Mouse (Mus musculus) heart, postnatal 0 days (tissue): ENCODE measurements at regions not wholly inside any gene's neighbourhood (a gene's known extent, or its start where the extent isn't known, plus 50 kb on each side); places are given as distances from the start of the nearest gene placed in this dataset.

Experiments used
- ATAC-seq: fragments of 200-750 bp; cut with Nextera tagmentation; 2 replicates; pipeline ENCODE4 v1.8.0; 2017; ENCODE audit warnings: low read depth, moderate number of reproducible peaks, moderate library complexity; ENCODE audit not compliant: insufficient read depth
- DNase-seq: peaks from one replicate; pipeline ENCODE4 v3.0.0-alpha.2; 2016; ENCODE audit warnings: low spot score
- H3K27ac ChIP-seq: fragments of 300-500 bp; sonication (generic); 2 replicates; pipeline ENCODE4 v1.5.1; 2014; ENCODE audit warnings: low read depth, mild to moderate bottlenecking
- H3K27me3 ChIP-seq: fragments of 300-500 bp; sonication (generic); 2 replicates; pipeline ENCODE4 v1.6.1; 2014; ENCODE audit warnings: low read length, mixed read lengths; ENCODE audit not compliant: control insufficient read depth, insufficient read depth
- H3K36me3 ChIP-seq: fragments of 300-500 bp; sonication (generic); replicated peaks from 2 replicates; pipeline ENCODE4 v1.6.1; 2014; ENCODE audit warnings: low read length, mixed read lengths; ENCODE audit not compliant: control insufficient read depth, insufficient read depth
- H3K4me1 ChIP-seq: fragments of 300-500 bp; sonication (generic); 2 replicates; pipeline ENCODE4 v1.6.1; 2014; ENCODE audit warnings: antibody characterized with exemption; ENCODE audit not compliant: control insufficient read depth, insufficient read depth
- H3K4me2 ChIP-seq: fragments of 300-500 bp; sonication (generic); 2 replicates; pipeline ENCODE4 v1.6.1; 2014; ENCODE audit warnings: low read depth, mild to moderate bottlenecking, low read length, moderate library complexity
- H3K4me3 ChIP-seq: fragments of 300-500 bp; sonication (generic); 2 replicates; pipeline ENCODE4 v1.5.1; 2014; ENCODE audit warnings: low read depth, low read length
- H3K9ac ChIP-seq: fragments of 300-500 bp; sonication (generic); replicated peaks from 2 replicates; pipeline ENCODE4 v1.6.1; 2014; ENCODE audit warnings: low read depth, low read length, mixed read lengths
- H3K9me3 ChIP-seq: fragments of 300-500 bp; sonication (generic); replicated peaks from 2 replicates; pipeline ENCODE4 v1.6.1; 2016; ENCODE audit warnings: low read length; ENCODE audit not compliant: control insufficient read depth
- CTCF ChIP-seq: IDR thresholded peaks from 2 replicates; pipeline ENCODE4 v1.5.1; 2016; ENCODE audit warnings: antibody characterized with exemption, control low read depth, low read depth
- EP300 ChIP-seq: IDR thresholded peaks from 2 replicates; pipeline ENCODE4 v1.6.1; 2016; ENCODE audit warnings: antibody characterized with exemption, low read depth
- WGBS: fragments of 180-500 bp; shearing (Covaris S2); extraction: QIAGEN DNeasy Blood & Tissue Kit; methylation state at CpG from one replicate; pipeline ENCODE4 v1.1.7; 2014; 5-methylcytosine and 5-hydroxymethylcytosine counted together

- Histone ChIP-seq H3K9me3 (no peaks in the 10 kb centered on the region), H3K36me3 (no peaks in the 10 kb centered on the region), H3K4me2 (no peak overlapping the region), H3K27me3 (no peaks in the 10 kb centered on the region), H3K27ac (no peak overlapping the region), H3K4me1 (no peaks in the 10 kb centered on the region), H3K4me3 (no peak overlapping the region), H3K9ac (no peak overlapping the region)
- 73% methylated on average over 1 of the region's 1 CpGs for whole genome bisulfite sequencing
- no peak for ATAC-seq
- TF ChIP-seq EP300 (no peak), CTCF (no peak)
- no peak for DNase-seq
Observed at GRCm38 (mm10) chr12:12490173-12490572, 228.2 kb downstream of the Fam49a start.

- Histone ChIP-seq H3K9me3 (no peaks in the 10 kb centered on the region), H3K9ac (no peak overlapping the region), H3K27ac (no peak overlapping the region), H3K36me3 (no peaks in the 10 kb centered on the region), H3K4me2 (no peak overlapping the region), H3K4me1 (no peaks in the 10 kb centered on the region), H3K4me3 (no peak overlapping the region), H3K27me3 (no peaks in the 10 kb centered on the region)
- no peak for TF ChIP-seq CTCF
- no peak for TF ChIP-seq EP300
- 90% methylated on average over 1 of the region's 1 CpGs for WGBS
- ATAC-seq (no peak), DNase-seq (no peak)
Observed at GRCm38 (mm10) chr12:12488090-12488489, 226.2 kb downstream of the Fam49a start.

GRCm38 (mm10) chr12:12486656-12487356 is 224.9 kb downstream of the Fam49a start:
- ATAC-seq, result no peak
- Histone ChIP-seq H3K4me3 (no peak overlapping the region), H3K9ac (no peak overlapping the region), H3K27me3 (no peaks in the 10 kb centered on the region), H3K4me1 (no peaks in the 10 kb centered on the region), H3K9me3 (no peaks in the 10 kb centered on the region), H3K36me3 (no peaks in the 10 kb centered on the region), H3K27ac (no peak overlapping the region), H3K4me2 (no peak overlapping the region)
- DNase-seq, result no peak
- 71% methylated on average over 1 of the region's 1 CpGs for WGBS
- no peak for TF ChIP-seq CTCF

- Histone ChIP-seq H3K9ac (no peak overlapping the region), H3K27me3 (no peaks in the 10 kb centered on the region), H3K4me2 (no peak overlapping the region), H3K36me3 (no peaks in the 10 kb centered on the region), H3K4me3 (no peak overlapping the region), H3K27ac (no peak overlapping the region), H3K4me1 (no peaks in the 10 kb centered on the region), H3K9me3 (no peaks in the 10 kb centered on the region)
- DNase-seq (no peak), ATAC-seq (no peak)
- WGBS, result 87% methylated on average over 9 of the region's 9 CpGs
- TF ChIP-seq CTCF, result no peak
Observed at GRCm38 (mm10) chr12:12484921-12485680, 223.2 kb downstream of the Fam49a start.

- Histone ChIP-seq H3K4me2 (no peak overlapping the region), H3K4me3 (no peak overlapping the region), H3K36me3 (no peaks in the 10 kb centered on the region), H3K9ac (no peak overlapping the region), H3K4me1 (no peaks in the 10 kb centered on the region), H3K27me3 (no peaks in the 10 kb centered on the region), H3K27ac (no peak overlapping the region), H3K9me3 (no peaks in the 10 kb centered on the region)
- ATAC-seq (no peak), DNase-seq (no peak)
- 88% methylated on average over 2 of the region's 2 CpGs for WGBS
- TF ChIP-seq EP300, result no peak
- no peak for TF ChIP-seq CTCF
Observed at GRCm38 (mm10) chr12:12480451-12480850, 218.5 kb downstream of the Fam49a start.
